Mouse (Mus musculus): ENCODE measurements around the gene Pcsk6.

DNA sequence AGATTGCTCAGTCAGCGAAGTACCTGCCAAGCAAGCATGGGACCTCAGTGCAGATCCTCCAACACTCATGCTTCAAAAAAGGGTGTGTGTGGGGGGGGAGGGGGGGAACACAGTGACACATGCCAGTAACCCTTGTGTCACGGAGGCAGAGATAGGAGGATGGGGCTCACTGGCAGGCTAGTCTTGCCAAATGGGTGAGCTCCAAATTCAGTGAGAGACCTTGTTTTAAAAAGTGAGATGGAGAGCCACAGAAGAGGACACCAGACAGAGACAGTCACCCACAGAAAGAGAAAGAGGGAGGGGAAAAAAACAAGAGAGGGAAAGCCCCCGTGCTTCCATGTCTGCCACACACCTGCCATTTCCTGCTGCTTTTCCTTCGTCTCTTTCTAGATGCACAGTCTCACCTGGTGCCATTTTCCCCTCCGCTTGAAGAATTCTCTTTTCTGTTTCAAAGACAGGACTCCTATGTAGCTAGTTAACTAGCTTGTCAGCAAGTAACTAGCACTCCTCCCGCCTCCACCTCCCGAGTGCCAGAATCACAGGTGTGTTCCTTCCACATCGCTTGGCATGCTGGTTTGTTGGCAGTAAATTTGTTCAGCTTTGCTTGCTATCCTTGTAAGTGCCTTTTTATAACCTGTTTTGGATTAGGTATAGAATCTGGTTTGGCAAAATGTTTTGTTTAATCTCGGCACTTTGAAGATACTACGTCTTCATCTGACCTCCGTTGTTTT lies 146.8 kb downstream of the Pcsk6 start:
- TF ChIP-seq POLR2A (IDR thresholded peaks at IDR 0.05; ENCODE audit: borderline replicate concordance, low read depth, low read length): no peak
- no peak for TF ChIP-seq CTCF (IDR thresholded peaks at IDR 0.05; ENCODE audit: low read depth, low read length)

All from bone marrow macrophage, adult 2 months (primary cell).